Mouse (Mus musculus) brain, embryonic 14.5 days (tissue): Measurements from ENCODE around the gene Tex21.

ENCODE experiments used
- CTCF ChIP-seq: fragments of 200-500 bp; IDR thresholded peaks from 2 replicates; pipeline ENCODE4 v1.5.1; 2012; ENCODE audit warnings: inconsistent platforms, mild to moderate bottlenecking, moderate library complexity, borderline replicate concordance; ENCODE audit not compliant: insufficient read depth, insufficient read length; ENCODE audit errors: extremely low read depth
- POLR2A ChIP-seq: fragments of 200-500 bp; IDR thresholded peaks from 2 replicates; pipeline ENCODE4 v1.6.1; 2012; ENCODE audit warnings: mild to moderate bottlenecking, inconsistent platforms, borderline replicate concordance; ENCODE audit not compliant: poor library complexity, insufficient read depth, insufficient read length, severe bottlenecking; ENCODE audit errors: extremely low read depth

GRCm38 (mm10) chr12:76186473-76186872, 60.1 kb downstream of the Tex21 start:
- TF ChIP-seq CTCF (no peak), POLR2A (no peak)
